Mouse (Mus musculus) intestine, postnatal 0 days (tissue): ENCODE measurements at regions not wholly inside any gene's neighbourhood (a gene's known extent, or its start where the extent isn't known, plus 50 kb on each side); places are given as distances from the start of the nearest gene placed in this dataset.
"Not testable (repeated sequence)": the region's sequence is repeated elsewhere in the genome, so short reads cannot be mapped to it uniquely, and the experiment has no call there.

Experiments
- ATAC-seq: fragments of 200-750 bp; cut with Nextera tagmentation; 2 replicates; pipeline ENCODE4 v1.8.0; 2017; ENCODE audit warnings: mild to moderate bottlenecking, moderate TSS enrichment, moderate library complexity
- H3K27ac ChIP-seq: fragments of 300-500 bp; sonication (generic); 2 replicates; pipeline ENCODE4 v1.5.1; 2014; ENCODE audit warnings: mild to moderate bottlenecking, low read depth, low read length, moderate library complexity
- H3K27me3 ChIP-seq: fragments of 300-500 bp; sonication (generic); replicated peaks from 2 replicates; pipeline ENCODE4 v1.6.1; 2014; ENCODE audit warnings: low read length, mixed read lengths; ENCODE audit not compliant: control insufficient read depth, insufficient read depth
- H3K36me3 ChIP-seq: fragments of 300-500 bp; sonication (generic); 2 replicates; pipeline ENCODE4 v1.6.1; 2014; ENCODE audit warnings: mild to moderate bottlenecking, moderate library complexity; ENCODE audit not compliant: control insufficient read depth, insufficient read depth
- H3K4me1 ChIP-seq: fragments of 300-500 bp; sonication (generic); replicated peaks from 2 replicates; pipeline ENCODE4 v1.6.1; 2014; ENCODE audit warnings: antibody characterized with exemption, low read length, mixed read lengths; ENCODE audit not compliant: control insufficient read depth, insufficient read depth
- H3K4me2 ChIP-seq: fragments of 300-500 bp; sonication (generic); replicated peaks from 2 replicates; pipeline ENCODE4 v1.6.1; 2014; ENCODE audit warnings: low read depth, mild to moderate bottlenecking, moderate library complexity
- H3K4me3 ChIP-seq: fragments of 300-500 bp; sonication (generic); 2 replicates; pipeline ENCODE4 v1.5.1; 2014; ENCODE audit warnings: low read depth, low read length
- H3K9ac ChIP-seq: fragments of 300-500 bp; sonication (generic); 2 replicates; pipeline ENCODE4 v1.6.1; 2014; ENCODE audit warnings: mild to moderate bottlenecking, low read depth, low read length
- H3K9me3 ChIP-seq: fragments of 300-500 bp; sonication (generic); 2 replicates; pipeline ENCODE4 v1.6.1; 2016; ENCODE audit warnings: mixed run types; ENCODE audit not compliant: control insufficient read depth
- CTCF ChIP-seq: sonication (generic); IDR thresholded peaks from 2 replicates; pipeline ENCODE4 v1.5.1; 2016; ENCODE audit warnings: low read depth, mild to moderate bottlenecking, control low read depth, antibody characterized with exemption, moderate library complexity
- WGBS: fragments of 180-500 bp; shearing (Covaris S2); extraction: QIAGEN DNeasy Blood & Tissue Kit; methylation state at CpG from one replicate; pipeline ENCODE4 v1.1.7; 2014; 5-methylcytosine and 5-hydroxymethylcytosine counted together

DNA sequence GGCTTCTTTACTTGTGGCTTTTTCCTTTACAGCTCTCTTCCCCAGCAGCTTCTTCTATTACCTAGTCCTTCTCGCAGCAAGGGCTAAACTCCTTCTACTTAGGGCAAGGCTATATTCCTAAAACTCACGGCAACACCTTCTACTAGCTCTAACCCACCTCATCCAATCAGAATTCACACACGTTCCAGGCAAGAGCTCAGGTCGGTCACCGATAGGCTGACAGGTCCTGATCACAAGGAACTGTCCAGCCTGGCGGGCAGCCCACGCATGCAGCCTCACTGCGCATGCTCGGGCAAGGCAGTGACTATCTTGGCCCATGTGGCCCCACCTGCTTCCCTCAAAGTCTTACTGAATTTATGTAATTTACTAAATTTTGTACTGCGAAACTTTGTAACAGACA lies 466.4 kb downstream of the Isl1 start:
- no peak overlapping the region for H3K4me3 ChIP-seq
- TF ChIP-seq CTCF: no peak
- no peak for ATAC-seq
- H3K27me3 ChIP-seq: no peaks in the 10 kb centered on the region
- WGBS: 64% methylated on average over 10 of the region's 10 CpGs
- no peaks in the 10 kb centered on the region for H3K4me1 ChIP-seq
- H3K36me3 ChIP-seq: no peaks in the 10 kb centered on the region
- H3K4me2 ChIP-seq: no peak overlapping the region
- H3K9ac ChIP-seq: no peak overlapping the region
- H3K9me3 ChIP-seq: no peaks in the 10 kb centered on the region
- H3K27ac ChIP-seq: no peak overlapping the region

DNA sequence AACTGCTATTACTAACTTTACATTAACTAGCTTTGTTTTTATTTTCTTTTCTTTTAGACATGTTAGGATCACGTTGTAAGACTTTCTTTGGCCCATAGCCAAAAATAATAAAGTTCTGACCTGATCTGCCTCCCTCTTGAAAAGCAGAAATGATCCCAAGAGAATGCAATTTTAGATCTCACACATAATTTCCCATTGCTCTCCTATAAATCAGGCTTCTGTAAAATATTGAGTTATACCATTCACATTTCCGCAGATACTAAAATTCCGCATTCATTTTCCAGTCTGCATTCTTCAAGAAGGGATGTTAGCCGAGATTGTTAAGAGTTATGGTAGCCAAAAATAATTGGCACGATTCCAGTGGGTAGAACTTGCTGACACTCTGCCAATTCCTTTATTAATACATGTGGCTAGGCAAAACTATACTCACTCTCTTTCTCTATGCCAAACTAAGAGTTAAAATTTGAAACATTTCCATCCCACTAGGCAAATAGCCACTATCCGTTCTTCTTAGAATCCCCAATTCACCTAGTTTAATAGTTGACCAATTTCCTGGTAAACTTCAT lies 473.2 kb downstream of the Isl1 start:
- H3K9me3 ChIP-seq: no peaks in the 10 kb centered on the region
- H3K4me2 ChIP-seq: no peak overlapping the region
- no peak for TF ChIP-seq CTCF
- no peak overlapping the region for H3K9ac ChIP-seq
- no peaks in the 10 kb centered on the region for H3K4me1 ChIP-seq
- 49% methylated on average over 6 of the region's 6 CpGs for WGBS
- no peak overlapping the region for H3K4me3 ChIP-seq
- no peaks in the 10 kb centered on the region for H3K36me3 ChIP-seq
- no peaks in the 10 kb centered on the region for H3K27me3 ChIP-seq
- H3K27ac ChIP-seq: no peak overlapping the region
- ATAC-seq: no peak

DNA sequence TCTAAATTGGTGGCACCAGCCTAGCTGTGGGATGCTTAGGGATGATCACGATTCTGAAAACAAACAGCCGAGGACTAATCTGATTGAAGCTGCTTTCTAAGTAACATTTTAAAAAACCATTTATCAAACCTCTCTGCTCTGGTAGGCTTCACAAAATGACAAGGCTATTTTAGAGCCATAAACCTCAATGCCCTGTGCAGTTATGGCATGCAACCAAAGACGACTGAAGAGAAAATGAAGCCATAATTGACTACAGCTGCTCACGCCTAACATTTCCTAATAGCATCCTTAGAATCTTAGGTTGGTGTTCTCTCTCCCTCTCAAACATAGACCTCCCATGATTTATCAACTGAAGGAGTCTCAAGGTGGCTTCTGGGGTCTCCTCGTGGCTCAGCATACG lies 484.3 kb downstream of the Isl1 start:
- H3K9ac ChIP-seq: no peak overlapping the region
- 66% methylated on average over 6 of the region's 6 CpGs for WGBS
- no peak overlapping the region for H3K27ac ChIP-seq
- no peaks in the 10 kb centered on the region for H3K9me3 ChIP-seq
- no peak for ATAC-seq
- H3K27me3 ChIP-seq: no peaks in the 10 kb centered on the region
- no peak overlapping the region for H3K4me3 ChIP-seq
- H3K36me3 ChIP-seq: no peaks in the 10 kb centered on the region
- TF ChIP-seq CTCF: no peak
- H3K4me1 ChIP-seq: no peaks in the 10 kb centered on the region
- no peak overlapping the region for H3K4me2 ChIP-seq

DNA sequence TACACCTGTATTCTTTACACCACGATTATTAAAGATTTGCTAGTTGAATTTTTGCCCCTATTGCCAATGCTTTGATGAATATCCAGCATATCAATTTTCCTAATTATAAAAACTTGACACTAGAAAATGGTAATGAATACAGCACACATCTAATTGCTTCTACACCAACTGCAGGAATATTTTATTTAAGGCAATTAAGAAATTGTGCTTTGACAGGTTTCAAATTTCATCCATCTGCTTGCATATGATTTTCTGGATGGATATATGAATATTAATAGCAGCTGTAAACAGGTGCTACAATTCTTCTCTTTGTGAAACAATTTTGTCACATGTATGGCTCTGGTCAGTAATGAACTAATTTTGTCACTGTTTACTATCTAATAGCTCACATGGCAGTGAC lies 487.0 kb downstream of the Isl1 start:
- TF ChIP-seq CTCF: no peak
- no peaks in the 10 kb centered on the region for H3K4me1 ChIP-seq
- no peak overlapping the region for H3K4me3 ChIP-seq
- no peak overlapping the region for H3K27ac ChIP-seq
- no peak for ATAC-seq
- H3K9me3 ChIP-seq: no peaks in the 10 kb centered on the region
- H3K36me3 ChIP-seq: no peaks in the 10 kb centered on the region
- WGBS: 67% methylated on average over 1 of the region's 1 CpGs
- H3K9ac ChIP-seq: no peak overlapping the region
- H3K4me2 ChIP-seq: no peak overlapping the region
- H3K27me3 ChIP-seq: no peaks in the 10 kb centered on the region

DNA sequence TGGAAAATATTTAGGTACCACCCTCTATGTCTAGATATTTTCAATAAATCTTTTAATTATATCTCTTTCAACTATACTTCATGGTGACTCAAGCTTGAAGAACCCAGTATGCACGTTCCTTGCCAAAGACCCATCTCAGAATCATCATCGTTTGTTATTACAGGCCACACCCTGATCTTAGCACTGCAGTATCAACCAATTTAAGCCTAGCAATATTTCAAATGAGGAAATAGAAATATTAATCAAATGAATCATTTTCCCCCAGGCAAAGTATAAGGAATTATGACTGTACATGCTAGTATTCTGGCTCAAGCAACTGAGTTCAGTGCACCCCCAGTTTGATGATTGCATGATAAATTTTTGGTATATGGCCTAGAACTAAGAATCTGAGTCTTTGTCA lies 495.3 kb downstream of the Isl1 start:
- no peak for ATAC-seq
- H3K9me3 ChIP-seq: no peaks in the 10 kb centered on the region
- no peaks in the 10 kb centered on the region for H3K27me3 ChIP-seq
- 69% methylated on average over 2 of the region's 2 CpGs for WGBS
- no peak overlapping the region for H3K9ac ChIP-seq
- H3K4me2 ChIP-seq: no peak overlapping the region
- no peak overlapping the region for H3K27ac ChIP-seq
- TF ChIP-seq CTCF: no peak
- H3K4me3 ChIP-seq: no peak overlapping the region
- H3K36me3 ChIP-seq: no peaks in the 10 kb centered on the region
- no peaks in the 10 kb centered on the region for H3K4me1 ChIP-seq

DNA sequence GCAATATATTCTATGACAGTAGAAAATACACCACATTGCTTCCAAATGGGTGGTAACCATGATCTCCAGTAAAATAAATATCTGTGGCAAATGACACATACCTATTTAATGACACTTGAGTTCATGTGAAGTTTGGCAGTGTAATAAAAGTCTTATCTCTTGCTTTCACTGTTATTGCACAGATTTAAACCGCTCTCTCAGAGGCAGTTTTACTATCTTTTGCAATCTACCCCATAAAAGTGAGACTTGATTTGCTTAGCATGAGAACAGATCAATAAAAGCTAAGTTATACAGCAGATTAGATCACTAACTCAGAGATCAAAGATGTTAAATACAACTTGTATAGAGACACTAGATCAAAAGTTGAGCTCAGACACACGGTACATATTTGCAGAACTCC lies 510.2 kb downstream of the Isl1 start:
- WGBS: 22% methylated on average over 2 of the region's 2 CpGs
- no peaks in the 10 kb centered on the region for H3K4me1 ChIP-seq
- ATAC-seq: no peak

DNA sequence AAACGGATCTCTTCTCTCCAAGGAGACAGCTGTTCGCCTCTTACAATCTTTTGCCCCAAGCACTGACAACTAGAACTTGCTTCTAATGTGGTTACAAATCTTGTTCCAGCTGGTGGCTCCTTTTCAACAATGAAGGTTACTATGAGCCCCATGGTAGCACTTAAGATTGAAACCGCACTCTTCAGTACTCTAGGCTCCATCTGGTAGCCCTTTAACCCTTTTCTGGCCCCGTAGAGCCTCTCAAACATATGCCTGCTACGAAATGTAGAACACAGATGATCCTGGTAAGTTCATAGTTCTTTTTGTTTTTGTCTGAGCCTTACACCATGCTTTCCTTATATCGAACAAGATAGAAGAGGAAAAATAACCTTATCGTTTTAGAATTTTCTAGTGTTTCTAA lies 558.2 kb downstream of the Isl1 start:
- no peak overlapping the region for H3K4me3 ChIP-seq
- no peaks in the 10 kb centered on the region for H3K9me3 ChIP-seq
- H3K27ac ChIP-seq: no peak overlapping the region
- no peaks in the 10 kb centered on the region for H3K36me3 ChIP-seq
- no peaks in the 10 kb centered on the region for H3K27me3 ChIP-seq
- no peak for ATAC-seq
- TF ChIP-seq CTCF: no peak
- H3K4me1 ChIP-seq: no peaks in the 10 kb centered on the region
- WGBS: 79% methylated on average over 7 of the region's 7 CpGs
- H3K9ac ChIP-seq: no peak overlapping the region
- no peak overlapping the region for H3K4me2 ChIP-seq

More for the DNA sequence above, 510.2 kb downstream of the Isl1 start:
- Histone ChIP-seq H3K9ac (no peak overlapping the region), H3K9me3 (no peaks in the 10 kb centered on the region), H3K4me2 (no peak overlapping the region), H3K36me3 (no peaks in the 10 kb centered on the region), H3K27ac (no peak overlapping the region), H3K4me3 (no peak overlapping the region), H3K27me3 (no peaks in the 10 kb centered on the region)
- TF ChIP-seq CTCF: no peak

DNA sequence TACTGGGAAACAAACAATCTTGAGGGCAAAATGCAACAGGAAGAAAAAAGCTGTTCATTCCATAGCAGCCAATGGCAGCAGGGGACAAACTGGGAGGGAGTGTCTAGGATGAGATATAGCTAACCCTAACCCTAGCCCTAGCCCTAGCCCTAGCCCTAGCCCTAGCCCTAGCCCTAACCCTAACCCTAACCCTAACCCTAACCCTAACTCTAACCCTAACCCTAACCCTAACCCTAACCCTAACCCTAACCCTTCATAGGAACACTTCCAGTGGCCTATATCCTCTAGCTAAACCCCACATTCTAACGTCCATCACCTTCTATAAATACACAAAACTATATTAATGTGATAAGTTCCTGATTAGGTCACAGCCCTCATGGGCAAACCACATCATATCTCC lies 567.4 kb downstream of the Isl1 start:
- H3K4me1 ChIP-seq, ATAC-seq, H3K36me3 ChIP-seq, H3K9ac ChIP-seq, H3K27ac ChIP-seq, H3K27me3 ChIP-seq, H3K4me3 ChIP-seq, H3K9me3 ChIP-seq, H3K4me2 ChIP-seq: not testable (repeated sequence)
- WGBS: 77% methylated on average over 1 of the region's 1 CpGs
